In genomic region chr1:170655280-170655917, GRCm38 (mm10) we compare ENCODE assay signal across 10 mouse cellular contexts. TPM values are rescaled to one million over a fixed set of nuclear protein-coding genes. Genes with fewer than 3 reads are reported as not detected.
DNase-seq lines count a peak whose midpoint lies in the region; ATAC-seq lines count a peak whose summit lies in the region.
"Had no signal": no experiment of that assay in that cellular context is flagged by ENCODE, and none has a peak within 500 bp of the region (broad histone marks: within the 10 kb centered on the region; RNA-seq: fewer than 3 reads in every experiment).

No protein-coding gene starts in this region.

- H3K4me2 ChIP-seq in embryonic facial prominence, embryonic 12.5 days (replicated peaks) = no peak overlapping the region
- no peak overlapping the region for H3K4me2 ChIP-seq in hindbrain, embryonic 13.5 days
- H3K4me2 ChIP-seq in neural tube, embryonic 12.5 days (replicated peaks) = no peak overlapping the region
- no peak overlapping the region for H3K4me2 ChIP-seq in liver, embryonic 12.5 days
- H3K4me2 ChIP-seq: lung, embryonic 15.5 days had no signal

- no peak overlapping the region for H3K4me3 ChIP-seq in embryonic facial prominence, embryonic 12.5 days
- no peak overlapping the region for H3K4me3 ChIP-seq in hindbrain, embryonic 13.5 days
- H3K4me3 ChIP-seq in neural tube, embryonic 12.5 days = no peak overlapping the region
- H3K4me3 ChIP-seq in liver, embryonic 12.5 days = no peak overlapping the region
- H3K4me3 ChIP-seq: lung, embryonic 15.5 days had no signal

- H3K9ac ChIP-seq in embryonic facial prominence, embryonic 12.5 days = no peak overlapping the region
- no peak overlapping the region for H3K9ac ChIP-seq in hindbrain, embryonic 13.5 days
- H3K9ac ChIP-seq in neural tube, embryonic 12.5 days = no peak overlapping the region
- H3K9ac ChIP-seq in liver, embryonic 12.5 days = no peak overlapping the region
- H3K9ac ChIP-seq: lung, embryonic 15.5 days had no signal

- DNase-seq in kidney, postnatal 4 days = peak; percentile 49 to 57
- DNase-seq in kidney, postnatal 25 days = no peak
- DNase-seq in Muller cell, postnatal 12 days (ENCODE audit: inconsistent ontology term) = no peak
- DNase-seq in cerebellum, adult 18-20 months = no peak

- no peaks in the 10 kb centered on the region for H3K36me3 ChIP-seq in embryonic facial prominence, embryonic 12.5 days
- peaks cover 7% of the 10 kb centered on the region; the same call in 1 of the 2 replicates for H3K36me3 ChIP-seq in hindbrain, embryonic 13.5 days
- 0 out of 2 replicates have a peak, but pooled peaks cover 3% of the 10 kb centered on the region for H3K36me3 ChIP-seq in neural tube, embryonic 12.5 days
- no peaks in the 10 kb centered on the region for H3K36me3 ChIP-seq in liver, embryonic 12.5 days
- H3K36me3 ChIP-seq: lung, embryonic 15.5 days had no signal

- H3K4me1 ChIP-seq in embryonic facial prominence, embryonic 12.5 days = no peaks in the 10 kb centered on the region
- peaks cover 18% of the 10 kb centered on the region; the same call in 1 of the 2 replicates for H3K4me1 ChIP-seq in hindbrain, embryonic 13.5 days (replicated peaks)
- peaks cover 27% of the 10 kb centered on the region for H3K4me1 ChIP-seq in neural tube, embryonic 12.5 days
- H3K4me1 ChIP-seq in liver, embryonic 12.5 days = no peaks in the 10 kb centered on the region

- no peaks in the 10 kb centered on the region for H3K9me3 ChIP-seq in embryonic facial prominence, embryonic 12.5 days
- H3K9me3 ChIP-seq in hindbrain, embryonic 13.5 days = no peaks in the 10 kb centered on the region
- no peaks in the 10 kb centered on the region for H3K9me3 ChIP-seq in neural tube, embryonic 12.5 days
- no peaks in the 10 kb centered on the region for H3K9me3 ChIP-seq in liver, embryonic 12.5 days (replicated peaks)
- H3K9me3 ChIP-seq: lung, embryonic 15.5 days had no signal

- WGBS in embryonic facial prominence, embryonic 12.5 days = 47% methylated on average over 5 of the region's 5 CpGs
- 48% methylated on average over 5 of the region's 5 CpGs for WGBS in hindbrain, embryonic 13.5 days
- WGBS in neural tube, embryonic 12.5 days = 60% methylated on average over 5 of the region's 5 CpGs
- 64% methylated on average over 5 of the region's 5 CpGs for WGBS in liver, embryonic 12.5 days (ENCODE audit: insufficient replicate concordance)

- peak; percentile 68 for ATAC-seq in embryonic facial prominence, embryonic 12.5 days (ENCODE audit: insufficient number of reproducible peaks, insufficient read depth, low FRiP score, low TSS enrichment)
- peak; percentile 69 for ATAC-seq in hindbrain, embryonic 13.5 days (ENCODE audit: low FRiP score)
- ATAC-seq in neural tube, embryonic 12.5 days (ENCODE audit: low FRiP score, low read depth) = peak; percentile 63
- no peak for ATAC-seq in liver, embryonic 12.5 days
- ATAC-seq: Patski had no signal

- no peaks in the 10 kb centered on the region; the same call in 1 of the 2 replicates for H3K27me3 ChIP-seq in embryonic facial prominence, embryonic 12.5 days
- no peaks in the 10 kb centered on the region for H3K27me3 ChIP-seq in hindbrain, embryonic 13.5 days
- H3K27me3 ChIP-seq in neural tube, embryonic 12.5 days (replicated peaks) = no peaks in the 10 kb centered on the region
- no peaks in the 10 kb centered on the region; the same call in 1 of the 2 replicates for H3K27me3 ChIP-seq in liver, embryonic 12.5 days (replicated peaks)
- H3K27me3 ChIP-seq: lung, embryonic 15.5 days; Patski had no signal

- no peak overlapping the region for H3K27ac ChIP-seq in embryonic facial prominence, embryonic 12.5 days
- no peak overlapping the region for H3K27ac ChIP-seq in hindbrain, embryonic 13.5 days
- no peak overlapping the region for H3K27ac ChIP-seq in neural tube, embryonic 12.5 days
- H3K27ac ChIP-seq in liver, embryonic 12.5 days = no peak overlapping the region
- H3K27ac ChIP-seq: lung, embryonic 15.5 days had no signal

RNA-seq across cellular contexts. Expression of gene Olfml2b, which starts 11.1 kb away (rescaled TPM):
- 12.8 and 13.6 TPM in 2 replicates for polyA plus RNA-seq in embryonic facial prominence, embryonic 12.5 days (2016; fragmentation: Nextera tagmentation; extraction: Ambion mirVana)
- polyA plus RNA-seq in hindbrain, embryonic 13.5 days (2015; fragmentation: Nextera tagmentation; extraction: Ambion mirVana) = 5.2 and 6.1 TPM in 2 replicates
- polyA plus RNA-seq in neural tube, embryonic 12.5 days (2016; fragmentation: Nextera tagmentation; extraction: Ambion mirVana) = 9.4 and 9.6 TPM in 2 replicates
- polyA plus RNA-seq in liver, embryonic 12.5 days (2016; fragmentation: Nextera tagmentation; extraction: Ambion mirVana) = 2.1 and 2.6 TPM in 2 replicates

Comparison
In these comparisons a context has a peak if more than half of its experiments do, and no peak if none do; other contexts are left out.
1. DNase-seq: peak in kidney, postnatal 4 days (2 of 2); none in kidney, postnatal 25 days (0 of 2), Muller cell, postnatal 12 days (single experiment) and cerebellum, adult 18-20 months (0 of 2).